Mouse (Mus musculus) limb, embryonic 13.5 days (tissue): ENCODE data around the gene Exosc1. TPM values are rescaled to one million over a fixed set of nuclear protein-coding genes. Genes with fewer than 3 reads are reported as not detected.

Source experiments
- ATAC-seq: fragments of 200-750 bp; cut with Nextera tagmentation; 2 replicates; pipeline ENCODE4 v1.8.0; 2017; ENCODE audit warnings: low read depth, moderate number of reproducible peaks, moderate TSS enrichment; ENCODE audit not compliant: low FRiP score
- H3K27ac ChIP-seq: fragments of 300-500 bp; sonication (generic); 2 replicates; pipeline ENCODE4 v1.5.1; 2015; ENCODE audit warnings: inconsistent platforms, mild to moderate bottlenecking, moderate library complexity
- H3K27me3 ChIP-seq: fragments of 300-500 bp; sonication (generic); 2 replicates; pipeline ENCODE4 v1.6.1; 2015; ENCODE audit warnings: mild to moderate bottlenecking, inconsistent platforms
- H3K36me3 ChIP-seq: fragments of 300-500 bp; sonication (generic); 2 replicates; pipeline ENCODE4 v1.6.1; 2015; ENCODE audit warnings: inconsistent platforms, mild to moderate bottlenecking, moderate library complexity
- H3K4me1 ChIP-seq: fragments of 300-500 bp; sonication (generic); 2 replicates; pipeline ENCODE4 v1.6.1; 2015; ENCODE audit warnings: inconsistent platforms
- H3K4me2 ChIP-seq: fragments of 300-500 bp; sonication (generic); replicated peaks from 2 replicates; pipeline ENCODE4 v1.6.1; 2015; ENCODE audit warnings: inconsistent platforms, mild to moderate bottlenecking, moderate library complexity
- H3K4me3 ChIP-seq: fragments of 300-500 bp; sonication (generic); 2 replicates; pipeline ENCODE4 v1.5.1; 2015; ENCODE audit warnings: moderate library complexity, mild to moderate bottlenecking, inconsistent platforms
- H3K9ac ChIP-seq: fragments of 300-500 bp; sonication (generic); 2 replicates; pipeline ENCODE4 v1.6.1; 2015; ENCODE audit warnings: mild to moderate bottlenecking, inconsistent platforms
- H3K9me3 ChIP-seq: fragments of 300-500 bp; sonication (generic); 2 replicates; pipeline ENCODE4 v1.6.1; 2016; ENCODE audit warnings: inconsistent platforms
- WGBS: fragments of 180-500 bp; shearing (Covaris S2); methylation state at CpG from one replicate; pipeline ENCODE4 v1.1.7; 2015; 5-methylcytosine and 5-hydroxymethylcytosine counted together
- polyA plus RNA-seq: library from polyadenylated mRNA; unstranded; fragments of >200 nt; fragmentation: Nextera tagmentation; extraction: Ambion mirVana; gene quantifications from 2 replicates; pipeline ENCODE4 v1.2.1, GENCODE M21; 2015

Exosc1 gene
- polyA plus RNA-seq, 1 experiment from 2014 or later: 82.5 TPM

- peak within 1 kb of the TSS; percentile 79 for H3K4me3 ChIP-seq
- H3K9ac ChIP-seq: peak within 1 kb of the TSS; percentile 69
- peaks cover 6% of the 10 kb centered on the region; the same call in 1 of the 2 replicates for H3K36me3 ChIP-seq
- H3K9me3 ChIP-seq: no peaks in the 10 kb centered on the region
- peak; percentile 93; the same call in 1 of the 2 replicates for ATAC-seq
- peak within 1 kb of the TSS; percentile 95 for H3K4me2 ChIP-seq
- H3K27me3 ChIP-seq: no peaks in the 10 kb centered on the region
- peaks cover 16% of the 10 kb centered on the region for H3K4me1 ChIP-seq
- no peak within 1 kb of the TSS for H3K27ac ChIP-seq
- WGBS: 1% methylated on average over 46 of the region's 46 CpGs
Measured at GRCm38 (mm10) chr19:41895460-41896318, 37.5 kb downstream of the Exosc1 start, which contains the start of gene Rrp12. Gene Rrp12 (minus strand): TSS chr19:41896173.

- peak overlapping the region; percentile 69 for H3K9ac ChIP-seq
Measured at GRCm38 (mm10) chr19:41894959-41895358, 38.3 kb downstream of the Exosc1 start.

GRCm38 (mm10) chr19:41888191-41888590 lies 45.0 kb downstream of the Exosc1 start:
- no peak for ATAC-seq
- peaks cover 79% of the 10 kb centered on the region for H3K36me3 ChIP-seq

More at GRCm38 (mm10) chr19:41894959-41895358, 38.3 kb downstream of the Exosc1 start:
- Histone ChIP-seq H3K4me3 (peak overlapping the region; percentile 79), H3K9me3 (no peaks in the 10 kb centered on the region), H3K36me3 (peaks cover 13% of the 10 kb centered on the region), H3K4me1 (peaks cover 16% of the 10 kb centered on the region), H3K27me3 (no peaks in the 10 kb centered on the region), H3K27ac (no peak overlapping the region), H3K4me2 (peak overlapping the region; percentile 95)
- 44% methylated on average over 7 of the region's 7 CpGs for WGBS
- ATAC-seq: no peak

GRCm38 (mm10) chr19:41883882-41884281 lies 49.3 kb downstream of the Exosc1 start:
- H3K27ac ChIP-seq: no peak overlapping the region
- no peaks in the 10 kb centered on the region for H3K27me3 ChIP-seq
- ATAC-seq: no peak
- 92% methylated on average over 9 of the region's 9 CpGs for WGBS
- no peak overlapping the region for H3K4me2 ChIP-seq
- H3K4me1 ChIP-seq: no peaks in the 10 kb centered on the region
- H3K4me3 ChIP-seq: no peak overlapping the region
- H3K9ac ChIP-seq: no peak overlapping the region
- H3K9me3 ChIP-seq: no peaks in the 10 kb centered on the region
- H3K36me3 ChIP-seq: peaks cover 85% of the 10 kb centered on the region

More at GRCm38 (mm10) chr19:41888191-41888590, 45.0 kb downstream of the Exosc1 start:
- H3K4me3 ChIP-seq: no peak overlapping the region
- no peaks in the 10 kb centered on the region for H3K4me1 ChIP-seq
- H3K27me3 ChIP-seq: no peaks in the 10 kb centered on the region
- no peak overlapping the region for H3K4me2 ChIP-seq
- no peak overlapping the region for H3K9ac ChIP-seq
- H3K27ac ChIP-seq: no peak overlapping the region
- H3K9me3 ChIP-seq: no peaks in the 10 kb centered on the region

- no peaks in the 10 kb centered on the region for H3K27me3 ChIP-seq
- no peaks in the 10 kb centered on the region for H3K9me3 ChIP-seq
- WGBS: 94% methylated on average over 4 of the region's 4 CpGs
- no peaks in the 10 kb centered on the region for H3K4me1 ChIP-seq
- no peak overlapping the region for H3K27ac ChIP-seq
- H3K36me3 ChIP-seq: peaks cover 82% of the 10 kb centered on the region
- no peak overlapping the region for H3K9ac ChIP-seq
- no peak overlapping the region for H3K4me2 ChIP-seq
- ATAC-seq: no peak
- H3K4me3 ChIP-seq: no peak overlapping the region
Measured at GRCm38 (mm10) chr19:41881842-41882241, 51.4 kb downstream of the Exosc1 start.

- peaks cover 90% of the 10 kb centered on the region for H3K36me3 ChIP-seq
- no peak for ATAC-seq
Measured at GRCm38 (mm10) chr19:41874356-41874755, 58.9 kb downstream of the Exosc1 start.

More at GRCm38 (mm10) chr19:41874356-41874755, 58.9 kb downstream of the Exosc1 start:
- Histone ChIP-seq H3K27me3 (no peaks in the 10 kb centered on the region), H3K4me3 (no peak overlapping the region), H3K4me1 (no peaks in the 10 kb centered on the region), H3K9me3 (no peaks in the 10 kb centered on the region), H3K4me2 (no peak overlapping the region), H3K27ac (no peak overlapping the region), H3K9ac (no peak overlapping the region)
- WGBS: 92% methylated on average over 14 of the region's 14 CpGs

Other genes starting within 250 kb of the Exosc1 start
- 0.29 and 0.32 TPM in 2 replicates for gene Slit1, start 189.8 kb downstream of the Exosc1 start, polyA plus RNA-seq
- 21.6 and 23.1 TPM in 2 replicates for gene Arhgap19, start 131.4 kb downstream of the Exosc1 start, polyA plus RNA-seq
- 6.0 and 6.1 TPM in 2 replicates for gene Frat1, start 103.5 kb downstream of the Exosc1 start, polyA plus RNA-seq
- 2.8 and 3.1 TPM in 2 replicates for gene Frat2, start 85.3 kb downstream of the Exosc1 start, polyA plus RNA-seq
- gene Rrp12, start 37.2 kb downstream of the Exosc1 start, polyA plus RNA-seq: 17.4 and 19.6 TPM in 2 replicates
- gene Pgam1, start 21.5 kb downstream of the Exosc1 start, polyA plus RNA-seq: 559 and 595 TPM in 2 replicates
- 98.7 and 99.3 TPM in 2 replicates for gene Zdhhc16, start 57 bp upstream of the Exosc1 start, polyA plus RNA-seq
- gene Mms19, start 47.7 kb upstream of the Exosc1 start, polyA plus RNA-seq: 40.1 and 43.9 TPM in 2 replicates
- gene Ubtd1, start 48.3 kb upstream of the Exosc1 start, polyA plus RNA-seq: 23.4 and 23.8 TPM in 2 replicates
- 0.22 and 0.57 TPM in 2 replicates for gene Ankrd2, start 102.6 kb upstream of the Exosc1 start, polyA plus RNA-seq
- gene Hoga1, start 112.2 kb upstream of the Exosc1 start, polyA plus RNA-seq: 1.6 and 1.7 TPM in 2 replicates
- gene 4933411K16Rik, start 118.8 kb upstream of the Exosc1 start, polyA plus RNA-seq: 0.17 TPM in 1 of 2 replicates, not detected in the other
- gene Morn4, start 152.9 kb upstream of the Exosc1 start, polyA plus RNA-seq: 32.1 and 34.5 TPM in 2 replicates
- 29.0 and 29.6 TPM in 2 replicates for gene Pi4k2a, start 157.0 kb upstream of the Exosc1 start, polyA plus RNA-seq
- gene Avpi1, start 195.6 kb upstream of the Exosc1 start, polyA plus RNA-seq: 28.7 and 33.6 TPM in 2 replicates
- gene Marveld1, start 214.0 kb upstream of the Exosc1 start, polyA plus RNA-seq: 11.5 and 11.6 TPM in 2 replicates
- 27.9 and 29.3 TPM in 2 replicates for gene Zfyve27, start 230.5 kb upstream of the Exosc1 start, polyA plus RNA-seq